Mouse (Mus musculus): ENCODE measurements around the gene Kremen2. TPM values are rescaled to one million over a fixed set of nuclear protein-coding genes. Genes with fewer than 3 reads are reported as not detected.

The Kremen2 gene
- polyA plus RNA-seq, 1 experiment from 2014 or later = 0.66 TPM

- H3K4me1 ChIP-seq (replicated peaks) = no peaks in the 10 kb centered on the region
- 96% methylated on average over 9 of the region's 9 CpGs for WGBS
Observed at GRCm38 (mm10) chr17:23757581-23757980, 11.9 kb upstream of the Kremen2 start.

GRCm38 (mm10) chr17:23755689-23756088 lies 10.1 kb upstream of the Kremen2 start:
- no peak for ATAC-seq
- Histone ChIP-seq H3K9me3 (no peaks in the 10 kb centered on the region), H3K4me2 (replicated peaks) (no peak overlapping the region), H3K4me1 (replicated peaks) (no peaks in the 10 kb centered on the region), H3K27me3 (no peaks in the 10 kb centered on the region), H3K27ac (no peak overlapping the region), H3K4me3 (replicated peaks) (no peak overlapping the region), H3K9ac (replicated peaks) (no peak overlapping the region), H3K36me3 (peaks cover 97% of the 10 kb centered on the region)
- WGBS = 90% methylated on average over 13 of the region's 13 CpGs

More at GRCm38 (mm10) chr17:23757581-23757980, 11.9 kb upstream of the Kremen2 start:
- Histone ChIP-seq H3K4me3 (replicated peaks) (no peak overlapping the region), H3K27me3 (no peaks in the 10 kb centered on the region), H3K9ac (replicated peaks) (no peak overlapping the region), H3K27ac (no peak overlapping the region), H3K9me3 (no peaks in the 10 kb centered on the region), H3K36me3 (peaks cover 97% of the 10 kb centered on the region), H3K4me2 (replicated peaks) (no peak overlapping the region)
- no peak for ATAC-seq

GRCm38 (mm10) chr17:23749400-23750191 lies 4.0 kb upstream of the Kremen2 start:
- peaks cover 43% of the 10 kb centered on the region for H3K36me3 ChIP-seq
- no peak overlapping the region for H3K9ac ChIP-seq (replicated peaks)
- no peak for ATAC-seq
- H3K4me3 ChIP-seq (replicated peaks) = no peak overlapping the region
- peaks cover 37% of the 10 kb centered on the region for H3K27me3 ChIP-seq
- WGBS = 80% methylated on average over 11 of the region's 11 CpGs
- H3K4me1 ChIP-seq (replicated peaks) = peaks cover 18% of the 10 kb centered on the region
- no peaks in the 10 kb centered on the region for H3K9me3 ChIP-seq
- no peak overlapping the region for H3K27ac ChIP-seq
- H3K4me2 ChIP-seq (replicated peaks) = no peak overlapping the region

GRCm38 (mm10) chr17:23748631-23749391 lies 3.2 kb upstream of the Kremen2 start:
- Histone ChIP-seq H3K4me2 (replicated peaks) (no peak overlapping the region), H3K9ac (replicated peaks) (no peak overlapping the region), H3K27me3 (peaks cover 45% of the 10 kb centered on the region), H3K4me3 (replicated peaks) (no peak overlapping the region), H3K9me3 (no peaks in the 10 kb centered on the region), H3K27ac (no peak overlapping the region), H3K4me1 (replicated peaks) (peaks cover 20% of the 10 kb centered on the region), H3K36me3 (peaks cover 36% of the 10 kb centered on the region)
- WGBS = 41% methylated on average over 10 of the region's 10 CpGs
- no peak for ATAC-seq

GRCm38 (mm10) chr17:23748026-23748425 lies 2.4 kb upstream of the Kremen2 start:
- Histone ChIP-seq H3K9ac (replicated peaks) (no peak overlapping the region), H3K27me3 (peaks cover 53% of the 10 kb centered on the region), H3K4me3 (replicated peaks) (no peak overlapping the region), H3K4me2 (replicated peaks) (no peak overlapping the region), H3K36me3 (peaks cover 28% of the 10 kb centered on the region), H3K4me1 (replicated peaks) (peaks cover 20% of the 10 kb centered on the region), H3K27ac (no peak overlapping the region), H3K9me3 (no peaks in the 10 kb centered on the region)
- 46% methylated on average over 6 of the region's 6 CpGs for WGBS
- no peak for ATAC-seq

- Histone ChIP-seq H3K27me3 (peaks cover 59% of the 10 kb centered on the region), H3K27ac (no peak overlapping the region), H3K9ac (replicated peaks) (no peak overlapping the region), H3K36me3 (peaks cover 22% of the 10 kb centered on the region), H3K4me1 (replicated peaks) (peaks cover 21% of the 10 kb centered on the region), H3K4me2 (replicated peaks) (no peak overlapping the region), H3K4me3 (replicated peaks) (no peak overlapping the region), H3K9me3 (no peaks in the 10 kb centered on the region)
- ATAC-seq = no peak
- WGBS = 84% methylated on average over 3 of the region's 3 CpGs
Observed at GRCm38 (mm10) chr17:23747471-23747870, 1.8 kb upstream of the Kremen2 start.

- Histone ChIP-seq H3K4me2 (replicated peaks) (no peak overlapping the region), H3K9me3 (no peaks in the 10 kb centered on the region), H3K27me3 (peaks cover 66% of the 10 kb centered on the region), H3K36me3 (peaks cover 15% of the 10 kb centered on the region), H3K4me3 (replicated peaks) (no peak overlapping the region), H3K4me1 (replicated peaks) (peaks cover 27% of the 10 kb centered on the region), H3K27ac (no peak overlapping the region), H3K9ac (replicated peaks) (no peak overlapping the region)
- no peak for ATAC-seq
- WGBS = 88% methylated on average over 3 of the region's 3 CpGs
Observed at GRCm38 (mm10) chr17:23746767-23747166, 1.1 kb upstream of the Kremen2 start.

- Histone ChIP-seq H3K27me3 (peaks cover 70% of the 10 kb centered on the region), H3K27ac (no peak overlapping the region), H3K4me3 (replicated peaks) (peak overlapping the region; percentile 36), H3K9ac (replicated peaks) (no peak overlapping the region), H3K9me3 (no peaks in the 10 kb centered on the region), H3K4me2 (replicated peaks) (peak overlapping the region; percentile 69), H3K36me3 (peaks cover 11% of the 10 kb centered on the region), H3K4me1 (replicated peaks) (peaks cover 27% of the 10 kb centered on the region)
- WGBS = 3% methylated on average over 12 of the region's 12 CpGs
- no peak for ATAC-seq
Observed at GRCm38 (mm10) chr17:23746311-23746710, 678 bp upstream of the Kremen2 start.

- no peaks in the 10 kb centered on the region for H3K9me3 ChIP-seq
- WGBS = 1% methylated on average over 14 of the region's 14 CpGs
- ATAC-seq = no peak
- peak overlapping the region; percentile 69 for H3K4me2 ChIP-seq (replicated peaks)
- peak overlapping the region; percentile 36 for H3K4me3 ChIP-seq (replicated peaks)
- H3K27ac ChIP-seq = no peak overlapping the region
- no peak overlapping the region for H3K9ac ChIP-seq (replicated peaks)
- H3K27me3 ChIP-seq = peaks cover 79% of the 10 kb centered on the region
- H3K4me1 ChIP-seq (replicated peaks) = peaks cover 33% of the 10 kb centered on the region
- H3K36me3 ChIP-seq = no peaks in the 10 kb centered on the region
Observed at GRCm38 (mm10) chr17:23744651-23745050, 982 bp downstream of the Kremen2 start.

- peaks cover 37% of the 10 kb centered on the region for H3K4me1 ChIP-seq (replicated peaks)
- no peak for ATAC-seq
- WGBS = 21% methylated on average over 8 of the region's 8 CpGs
- H3K36me3 ChIP-seq = no peaks in the 10 kb centered on the region
- no peak overlapping the region for H3K4me3 ChIP-seq (replicated peaks)
- H3K4me2 ChIP-seq (replicated peaks) = no peak overlapping the region
- H3K27ac ChIP-seq = no peak overlapping the region
- no peak overlapping the region for H3K9ac ChIP-seq (replicated peaks)
- no peaks in the 10 kb centered on the region for H3K9me3 ChIP-seq
- peaks cover 79% of the 10 kb centered on the region for H3K27me3 ChIP-seq
Observed at GRCm38 (mm10) chr17:23744076-23744475, 1.6 kb downstream of the Kremen2 start.

GRCm38 (mm10) chr17:23742941-23743340 lies 2.7 kb downstream of the Kremen2 start:
- Histone ChIP-seq H3K36me3 (no peaks in the 10 kb centered on the region), H3K27me3 (peaks cover 74% of the 10 kb centered on the region), H3K9ac (replicated peaks) (no peak overlapping the region), H3K27ac (no peak overlapping the region), H3K9me3 (no peaks in the 10 kb centered on the region), H3K4me2 (replicated peaks) (no peak overlapping the region), H3K4me3 (replicated peaks) (no peak overlapping the region), H3K4me1 (replicated peaks) (peaks cover 48% of the 10 kb centered on the region)
- WGBS = 60% methylated on average over 12 of the region's 12 CpGs
- no peak for ATAC-seq

- Histone ChIP-seq H3K4me1 (replicated peaks) (peaks cover 54% of the 10 kb centered on the region), H3K27ac (no peak overlapping the region), H3K4me2 (replicated peaks) (peak overlapping the region; percentile 41), H3K4me3 (replicated peaks) (peak overlapping the region; percentile 22), H3K27me3 (peaks cover 68% of the 10 kb centered on the region), H3K9me3 (no peaks in the 10 kb centered on the region), H3K9ac (replicated peaks) (no peak overlapping the region), H3K36me3 (peaks cover 5% of the 10 kb centered on the region)
- WGBS = 9% methylated on average over 44 of the region's 44 CpGs
- no peak for ATAC-seq
Observed at GRCm38 (mm10) chr17:23742210-23742793, 3.3 kb downstream of the Kremen2 start.

Measured in midbrain, embryonic 13.5 days (tissue).